Mouse (Mus musculus): ENCODE data around the gene Csnk2b. TPM values are rescaled to one million over a fixed set of nuclear protein-coding genes. Genes with fewer than 3 reads are reported as not detected.

Csnk2b gene
- polyA plus RNA-seq (2012; rRNA removed): 173 and 179 TPM in 2 replicates

GRCm38 (mm10) chr17:35121871-35122303, at the start of gene Csnk2b:
TSS of gene Csnk2b (minus strand) at chr17:35122053.
- DNase-seq (ENCODE audit: extremely low spot score in 1 of 2, low spot score in 1 of 2): peak; percentile 69 to 82

- peak in 1 of 2 experiments; percentile 68 for DNase-seq (ENCODE audit: extremely low spot score in 1 of 2, low spot score in 1 of 2)
Measured at GRCm38 (mm10) chr17:35168541-35169207, 46.8 kb upstream of the Csnk2b start.

- peak in 1 of 2 experiments; percentile 66 for DNase-seq (ENCODE audit: extremely low spot score in 1 of 2, low spot score in 1 of 2)
Measured at GRCm38 (mm10) chr17:35167794-35168193, 45.9 kb upstream of the Csnk2b start.

DNA sequence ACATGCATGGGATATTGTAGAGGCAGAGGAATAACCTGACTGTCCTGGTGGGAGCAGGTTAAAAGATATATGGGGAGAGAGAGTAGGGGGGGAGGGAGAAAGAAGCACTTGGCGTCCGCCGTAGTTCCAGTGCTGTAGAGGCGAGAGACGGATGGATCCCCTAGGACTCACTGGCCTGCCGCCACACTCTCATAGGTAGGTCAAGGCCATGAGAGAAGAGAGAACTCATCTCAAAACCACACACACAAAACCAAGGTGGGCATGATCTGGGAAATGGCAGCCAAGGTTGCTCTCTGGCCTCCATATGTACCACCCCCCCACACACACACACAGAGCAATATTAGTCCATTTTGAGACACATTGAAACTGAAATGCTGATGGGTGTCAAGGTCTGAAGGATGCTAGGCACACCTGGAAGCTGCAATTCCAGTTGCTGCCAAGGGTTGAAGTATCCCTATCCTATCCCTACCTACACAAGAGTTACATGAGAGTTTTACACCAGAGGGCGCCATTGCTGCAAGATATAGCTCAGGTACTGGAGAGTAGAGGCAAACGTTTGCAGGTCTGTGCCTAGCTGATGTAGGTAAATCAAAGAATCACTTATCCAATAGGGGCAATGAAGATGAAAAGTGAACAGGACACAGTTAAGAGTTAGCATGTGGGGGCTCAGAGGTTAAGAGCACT, 44.6 kb upstream of the Csnk2b start:
- DNase-seq (ENCODE audit: extremely low spot score in 1 of 2, low spot score in 1 of 2): peak in 1 of 2 experiments; percentile 88

- DNase-seq (ENCODE audit: extremely low spot score in 1 of 2, low spot score in 1 of 2): no peak
Measured at GRCm38 (mm10) chr17:35165451-35166155, 43.8 kb upstream of the Csnk2b start.

DNA sequence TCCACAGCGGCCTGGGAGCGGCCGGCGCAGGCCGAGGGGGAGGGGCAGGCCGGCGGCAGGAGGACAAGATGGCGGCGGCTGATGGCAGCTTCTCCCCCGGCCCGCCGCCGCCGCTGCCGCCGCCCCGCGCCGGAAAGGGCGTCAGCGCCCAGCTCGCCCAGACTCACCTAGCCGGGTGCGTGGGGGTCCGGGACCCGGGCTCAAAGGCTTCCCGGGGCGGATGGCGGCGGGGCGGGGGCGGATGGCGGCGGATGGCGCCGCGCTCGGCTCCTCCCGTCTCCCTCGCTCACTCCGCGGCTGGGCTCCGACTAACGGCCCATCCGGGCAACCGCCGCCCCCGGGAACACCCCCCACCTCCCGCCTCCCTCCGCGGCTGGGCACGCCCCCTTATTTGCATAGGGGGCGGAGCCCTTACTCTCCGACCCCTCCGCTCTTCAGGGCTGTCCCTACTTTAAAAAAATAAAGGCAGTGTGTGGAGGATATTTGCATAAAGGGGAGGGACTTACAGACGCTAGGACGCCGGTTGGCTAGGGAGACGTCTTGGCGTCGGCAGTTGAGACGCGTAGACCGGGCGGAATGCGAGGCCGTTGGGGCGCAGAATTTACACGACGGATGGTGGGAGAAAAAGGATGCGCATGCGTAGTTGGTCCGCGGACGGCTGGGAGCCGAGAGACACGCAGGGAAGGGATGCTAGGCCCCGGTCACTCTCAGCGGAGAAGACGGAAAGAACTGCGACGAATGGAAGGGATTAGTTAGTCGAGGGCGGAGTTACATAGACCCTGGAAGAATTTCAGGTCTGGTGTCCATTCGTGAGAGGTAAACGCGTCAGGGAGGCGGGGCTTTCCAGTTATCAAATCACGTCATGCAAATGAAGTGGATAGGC, 43.0 kb upstream of the Csnk2b start, which contains the start of gene Prrc2a:
Gene Prrc2a, minus strand, starts transcription at position 330 of the 883 bp plus-strand sequence.
- DNase-seq (ENCODE audit: extremely low spot score in 1 of 2, low spot score in 1 of 2): peak; percentile 99 to 100

DNA sequence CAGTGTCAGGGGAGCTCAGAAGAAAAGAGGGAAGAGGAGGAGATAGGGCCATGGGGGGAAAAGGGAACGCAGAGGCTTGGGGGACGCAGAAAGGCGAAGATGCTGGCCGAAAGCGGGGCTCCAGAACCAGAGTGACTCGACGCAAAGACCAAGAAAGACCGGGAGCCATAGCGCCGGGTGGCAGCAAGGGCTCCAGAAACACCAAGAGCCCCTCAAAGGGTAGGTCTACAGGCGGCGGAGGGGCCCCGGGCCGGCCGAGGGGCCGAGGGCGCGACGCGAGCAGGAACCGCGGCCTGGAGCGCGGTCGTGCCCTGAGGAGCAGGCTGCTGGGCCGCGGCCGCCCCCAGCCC, 42.3 kb upstream of the Csnk2b start:
- no peak for DNase-seq (ENCODE audit: extremely low spot score in 1 of 2, low spot score in 1 of 2)

DNA sequence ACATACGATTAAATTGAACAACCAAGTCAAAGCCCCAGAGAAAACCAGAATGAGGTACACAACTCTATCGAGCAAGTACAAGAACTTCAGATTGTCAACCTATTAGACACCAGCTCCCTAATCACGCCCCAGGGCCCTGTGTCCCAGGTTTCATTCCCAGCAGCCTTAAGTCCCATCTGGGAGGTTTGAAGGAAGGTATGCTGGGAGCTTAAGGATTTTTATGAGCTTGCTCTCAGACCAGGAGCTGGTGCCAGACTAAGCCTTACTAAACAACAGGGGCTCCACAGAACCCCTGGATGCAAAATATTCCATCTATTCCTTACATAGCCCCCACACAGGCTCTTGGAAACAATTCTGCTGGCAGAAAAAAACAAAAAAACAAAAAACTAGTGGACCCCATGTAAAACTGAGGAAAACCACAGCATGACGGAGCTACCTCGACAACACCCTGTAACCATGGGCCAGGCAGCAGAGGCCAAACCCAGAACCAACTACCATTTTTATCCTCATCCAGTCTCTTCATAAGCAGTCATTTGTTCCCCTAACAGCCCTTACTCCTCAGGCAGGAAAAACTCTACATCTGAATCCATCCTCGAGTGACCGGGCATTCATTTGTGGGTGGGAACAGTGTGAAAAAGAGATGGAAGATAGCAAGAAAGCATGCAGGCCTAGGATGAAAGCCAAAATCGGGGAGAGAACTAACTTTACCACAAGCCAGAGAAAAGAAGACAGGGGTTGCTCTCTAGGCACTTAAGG, 41.7 kb upstream of the Csnk2b start:
- DNase-seq (ENCODE audit: extremely low spot score in 1 of 2, low spot score in 1 of 2): no peak

DNA sequence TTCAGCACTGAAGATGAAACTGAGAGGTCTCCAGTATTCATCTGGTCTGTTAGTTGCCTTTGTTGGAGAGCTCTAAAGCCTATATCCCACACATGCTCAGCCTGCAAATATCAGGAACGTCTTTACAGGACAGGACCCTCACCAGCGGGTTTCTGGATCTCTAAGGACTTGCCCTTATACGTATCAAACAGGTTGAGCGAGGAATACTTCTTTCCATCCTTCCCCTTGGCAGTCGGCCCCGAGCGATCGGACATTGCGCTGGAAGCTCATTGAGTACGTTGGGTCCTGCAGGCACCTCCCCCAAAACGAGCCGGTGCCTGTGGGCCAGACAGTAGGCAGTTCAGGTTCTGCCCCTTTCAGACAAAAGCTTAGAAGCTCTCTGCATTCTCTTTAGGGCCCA, 40.9 kb upstream of the Csnk2b start:
- no peak for DNase-seq (ENCODE audit: extremely low spot score in 1 of 2, low spot score in 1 of 2)

DNA sequence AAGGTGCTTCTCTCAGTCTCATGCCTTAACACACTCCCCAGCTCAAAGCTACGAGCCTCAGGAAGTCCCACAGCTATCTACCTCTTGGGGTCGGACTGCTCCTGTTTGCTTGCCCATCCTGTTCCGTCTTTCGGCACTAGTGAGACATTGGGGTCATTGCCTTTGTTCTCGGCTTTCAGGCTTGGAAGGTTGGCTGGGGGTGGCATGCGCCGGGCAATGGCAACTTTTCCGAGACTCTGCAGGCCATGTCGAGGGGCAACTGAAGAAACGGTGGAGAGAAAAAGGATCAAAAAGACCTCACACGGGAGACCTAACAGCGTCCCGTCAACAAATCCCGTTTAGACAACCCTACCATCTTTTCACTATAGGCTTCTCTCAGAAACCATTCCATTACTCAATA, 40.3 kb upstream of the Csnk2b start:
- DNase-seq (ENCODE audit: extremely low spot score in 1 of 2, low spot score in 1 of 2): no peak

DNA sequence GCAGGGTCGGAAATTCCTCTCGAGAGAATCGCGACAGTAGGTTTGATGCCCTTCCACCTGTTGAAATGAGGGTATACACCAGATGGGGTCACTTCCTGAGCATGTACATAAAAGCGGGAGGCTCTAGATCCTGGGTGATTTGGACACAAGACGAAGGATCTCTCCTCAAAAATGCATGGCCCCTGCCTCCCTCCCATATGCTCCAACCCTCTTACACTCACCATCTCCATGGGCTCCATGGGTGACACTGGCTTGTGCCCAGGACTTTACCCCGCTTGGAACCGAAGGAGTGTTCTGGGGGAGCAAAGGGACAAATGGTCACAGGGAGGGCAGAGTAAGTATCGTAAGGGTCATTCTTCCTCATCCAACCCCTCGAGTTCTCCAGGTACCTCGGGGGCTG, 39.6 kb upstream of the Csnk2b start:
- no peak for DNase-seq (ENCODE audit: extremely low spot score in 1 of 2, low spot score in 1 of 2)

DNA sequence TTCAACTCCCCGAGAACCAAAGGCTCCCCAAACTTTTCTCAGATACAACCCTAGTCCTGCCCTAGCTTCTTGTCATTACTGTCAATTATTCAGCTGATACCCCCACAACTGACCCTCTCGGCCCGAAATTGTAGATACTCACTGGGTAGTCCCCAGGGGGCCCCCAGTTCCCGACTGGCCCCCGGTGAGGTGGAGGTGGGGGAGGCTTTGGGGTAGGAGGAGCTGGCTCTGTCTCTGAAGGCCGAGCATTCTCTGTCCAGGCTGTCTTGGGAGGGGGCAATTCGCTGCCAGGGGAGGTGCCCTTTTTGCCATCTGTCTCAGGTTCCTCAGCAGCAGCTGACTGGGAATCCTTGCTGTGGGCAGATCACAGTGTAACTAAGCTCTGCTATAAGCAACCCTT, 37.8 kb upstream of the Csnk2b start:
- no peak for DNase-seq (ENCODE audit: extremely low spot score in 1 of 2, low spot score in 1 of 2)

- DNase-seq (ENCODE audit: extremely low spot score in 1 of 2, low spot score in 1 of 2): no peak
Measured at GRCm38 (mm10) chr17:35158850-35159593, 37.2 kb upstream of the Csnk2b start.

- DNase-seq (ENCODE audit: extremely low spot score in 1 of 2, low spot score in 1 of 2): no peak
Measured at GRCm38 (mm10) chr17:35157661-35158175, 35.9 kb upstream of the Csnk2b start.

DNA sequence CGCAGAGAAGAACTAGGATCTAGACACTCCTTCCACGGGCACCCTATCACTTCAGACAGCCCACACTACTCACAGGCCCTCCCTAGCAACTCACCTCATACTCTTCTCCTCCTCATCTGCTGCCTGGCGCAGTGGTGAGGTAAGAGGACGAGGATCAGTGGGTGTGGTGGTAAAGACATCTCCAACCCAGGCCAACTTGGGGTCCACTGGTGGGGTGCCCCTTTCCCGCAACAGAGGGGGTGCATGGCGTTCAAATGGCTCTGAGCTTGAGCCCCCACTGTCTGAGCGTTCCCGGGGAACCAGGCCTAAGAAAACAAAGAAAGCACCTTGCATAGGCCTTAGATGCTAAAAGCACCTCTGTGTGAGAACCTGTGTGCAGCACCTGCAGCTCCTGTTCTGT, 35.4 kb upstream of the Csnk2b start:
- DNase-seq (ENCODE audit: extremely low spot score in 1 of 2, low spot score in 1 of 2): no peak

GRCm38 (mm10) chr17:35156461-35157200, 34.8 kb upstream of the Csnk2b start:
- DNase-seq (ENCODE audit: extremely low spot score in 1 of 2, low spot score in 1 of 2): no peak

GRCm38 (mm10) chr17:35155451-35155850, 33.6 kb upstream of the Csnk2b start:
- no peak for DNase-seq (ENCODE audit: extremely low spot score in 1 of 2, low spot score in 1 of 2)

DNA sequence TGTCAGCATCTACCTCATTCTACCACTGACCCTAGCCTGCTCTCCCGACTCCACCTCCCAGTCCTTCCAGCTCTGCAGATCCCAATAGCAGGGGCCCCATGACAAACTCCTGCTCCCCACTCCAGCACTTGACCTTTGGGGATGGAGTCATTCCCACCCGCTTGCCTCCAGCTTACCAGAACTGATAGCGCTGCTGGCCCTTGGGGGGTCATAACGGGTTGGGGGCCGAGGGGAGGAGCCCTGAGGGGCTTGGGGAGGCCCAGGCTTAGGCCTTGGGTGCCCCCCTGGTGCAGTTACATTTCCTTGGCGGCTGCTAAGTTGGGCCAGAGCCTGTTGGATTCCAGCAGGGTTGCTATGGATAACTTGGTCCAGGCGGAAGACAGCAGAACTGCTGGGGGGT, 32.8 kb upstream of the Csnk2b start:
- no peak for DNase-seq (ENCODE audit: extremely low spot score in 1 of 2, low spot score in 1 of 2)

All from frontal cortex, adult 2 months (tissue).